Mouse (Mus musculus): ENCODE data around the gene Pdk3. TPM values are rescaled to one million over a fixed set of nuclear protein-coding genes. Genes with fewer than 3 reads are reported as not detected.

The Pdk3 gene
- polyA plus RNA-seq, 1 experiment from 2014 or later: 60.8 TPM

GRCm38 (mm10) chrX:93732975-93733748, 98.8 kb downstream of the Pdk3 start:
- Histone ChIP-seq H3K4me3 (ENCODE audit: low read depth, low read length) (no peak overlapping the region), H3K27me3 (replicated peaks; ENCODE audit: control insufficient read depth, insufficient read depth, low read length) (0 out of 2 replicates have a peak, but pooled peaks cover 2% of the 10 kb centered on the region), H3K4me2 (no peak overlapping the region), H3K9ac (ENCODE audit: low read depth, low read length) (no peak overlapping the region), H3K36me3 (ENCODE audit: control insufficient read depth, insufficient read depth, low read length) (no peaks in the 10 kb centered on the region), H3K9me3 (ENCODE audit: control insufficient read depth, low read length) (no peaks in the 10 kb centered on the region), H3K27ac (ENCODE audit: low read depth, low read length) (no peak overlapping the region), H3K4me1 (replicated peaks; ENCODE audit: control insufficient read depth, insufficient read depth, low read length) (no peaks in the 10 kb centered on the region)
- ATAC-seq (replicated peaks; ENCODE audit: low FRiP score) (no peak), DNase-seq (ENCODE audit: low spot score) (no peak)
- 52% methylated on average over 6 of the region's 6 CpGs for WGBS

- no peak for DNase-seq (ENCODE audit: low spot score)
- no peak for ATAC-seq (replicated peaks; ENCODE audit: low FRiP score)
- no peaks in the 10 kb centered on the region for H3K4me1 ChIP-seq (replicated peaks; ENCODE audit: control insufficient read depth, insufficient read depth, low read length)
- no peaks in the 10 kb centered on the region for H3K36me3 ChIP-seq (ENCODE audit: control insufficient read depth, insufficient read depth, low read length)
- H3K4me3 ChIP-seq (ENCODE audit: low read depth, low read length): no peak overlapping the region
- H3K9me3 ChIP-seq (ENCODE audit: control insufficient read depth, low read length): no peaks in the 10 kb centered on the region
- 0 out of 2 replicates have a peak, but pooled peaks cover 2% of the 10 kb centered on the region for H3K27me3 ChIP-seq (replicated peaks; ENCODE audit: control insufficient read depth, insufficient read depth, low read length)
- no peak overlapping the region for H3K9ac ChIP-seq (ENCODE audit: low read depth, low read length)
- H3K27ac ChIP-seq (ENCODE audit: low read depth, low read length): no peak overlapping the region
- H3K4me2 ChIP-seq: no peak overlapping the region
These were observed 99.6 kb downstream of the Pdk3 start for GRCm38 (mm10) chrX:93732407-93732806.

GRCm38 (mm10) chrX:93730854-93731253, 101.1 kb downstream of the Pdk3 start:
- Histone ChIP-seq H3K4me1 (replicated peaks; ENCODE audit: control insufficient read depth, insufficient read depth, low read length) (no peaks in the 10 kb centered on the region), H3K27me3 (replicated peaks; ENCODE audit: control insufficient read depth, insufficient read depth, low read length) (0 out of 2 replicates have a peak, but pooled peaks cover 2% of the 10 kb centered on the region), H3K36me3 (ENCODE audit: control insufficient read depth, insufficient read depth, low read length) (no peaks in the 10 kb centered on the region), H3K4me3 (ENCODE audit: low read depth, low read length) (no peak overlapping the region), H3K4me2 (no peak overlapping the region), H3K27ac (ENCODE audit: low read depth, low read length) (no peak overlapping the region), H3K9me3 (ENCODE audit: control insufficient read depth, low read length) (no peaks in the 10 kb centered on the region), H3K9ac (ENCODE audit: low read depth, low read length) (no peak overlapping the region)
- no peak for ATAC-seq (replicated peaks; ENCODE audit: low FRiP score)
- no peak for DNase-seq (ENCODE audit: low spot score)
- 88% methylated on average over 8 of the region's 8 CpGs for WGBS

- Histone ChIP-seq H3K4me2 (no peak overlapping the region), H3K9ac (ENCODE audit: low read depth, low read length) (no peak overlapping the region), H3K4me3 (ENCODE audit: low read depth, low read length) (no peak overlapping the region), H3K27ac (ENCODE audit: low read depth, low read length) (no peak overlapping the region), H3K9me3 (ENCODE audit: control insufficient read depth, low read length) (no peaks in the 10 kb centered on the region), H3K4me1 (replicated peaks; ENCODE audit: control insufficient read depth, insufficient read depth, low read length) (no peaks in the 10 kb centered on the region), H3K36me3 (ENCODE audit: control insufficient read depth, insufficient read depth, low read length) (no peaks in the 10 kb centered on the region), H3K27me3 (replicated peaks; ENCODE audit: control insufficient read depth, insufficient read depth, low read length) (0 out of 2 replicates have a peak, but pooled peaks cover 2% of the 10 kb centered on the region)
- 71% methylated on average over 1 of the region's 1 CpGs for WGBS
- ATAC-seq (replicated peaks; ENCODE audit: low FRiP score) (no peak), DNase-seq (ENCODE audit: low spot score) (no peak)
These were observed 102.5 kb downstream of the Pdk3 start for GRCm38 (mm10) chrX:93729529-93729928.

Other genes with a start within 250 kb of the Pdk3 start
- gene Pola1, start 200.0 kb downstream of the Pdk3 start, polyA plus RNA-seq (2014; fragmentation: Nextera tagmentation; extraction: Ambion mirVana): 25.4 and 26.7 TPM in 2 replicates
- 7.4 and 10.2 TPM in 2 replicates for gene Pcyt1b, start 177.3 kb downstream of the Pdk3 start, polyA plus RNA-seq (2014; fragmentation: Nextera tagmentation; extraction: Ambion mirVana)
- 0.27 and 0.55 TPM in 2 replicates for gene AU015836, start 136.5 kb upstream of the Pdk3 start, polyA plus RNA-seq (2014; fragmentation: Nextera tagmentation; extraction: Ambion mirVana)